Mouse (Mus musculus): ENCODE results near the gene Mxd1. TPM values are rescaled to one million over a fixed set of nuclear protein-coding genes. Genes with fewer than 3 reads are reported as not detected.

The Mxd1 gene
- polyA plus RNA-seq, 1 experiment from 2014 or later: 27.9 TPM

GRCm38 (mm10) chr6:86644775-86645400 is 24.1 kb downstream of the Mxd1 start:
- 94% methylated on average over 3 of the region's 3 CpGs for WGBS
- H3K27ac ChIP-seq: no peak overlapping the region
- no peaks in the 10 kb centered on the region for H3K4me1 ChIP-seq (replicated peaks)
- ATAC-seq: no peak
- H3K27me3 ChIP-seq: no peaks in the 10 kb centered on the region
- no peak overlapping the region for H3K9ac ChIP-seq (replicated peaks)
- peaks cover 27% of the 10 kb centered on the region for H3K36me3 ChIP-seq
- no peak overlapping the region for H3K4me2 ChIP-seq (replicated peaks)
- H3K4me3 ChIP-seq (replicated peaks): no peak overlapping the region
- no peaks in the 10 kb centered on the region for H3K9me3 ChIP-seq

- Histone ChIP-seq H3K9ac (replicated peaks) (no peak overlapping the region), H3K9me3 (no peaks in the 10 kb centered on the region), H3K4me3 (replicated peaks) (no peak overlapping the region), H3K36me3 (no peaks in the 10 kb centered on the region), H3K27ac (no peak overlapping the region), H3K4me2 (replicated peaks) (no peak overlapping the region), H3K4me1 (replicated peaks) (no peaks in the 10 kb centered on the region), H3K27me3 (no peaks in the 10 kb centered on the region)
- WGBS: 68% methylated on average over 8 of the region's 8 CpGs
- ATAC-seq: no peak
Measured at GRCm38 (mm10) chr6:86641716-86642115, 27.2 kb downstream of the Mxd1 start.

- no peaks in the 10 kb centered on the region for H3K27me3 ChIP-seq
Measured at GRCm38 (mm10) chr6:86640776-86641175, 28.2 kb downstream of the Mxd1 start.

GRCm38 (mm10) chr6:86640161-86640560 is 28.8 kb downstream of the Mxd1 start:
- Histone ChIP-seq H3K27ac (no peak overlapping the region), H3K9me3 (no peaks in the 10 kb centered on the region), H3K4me2 (replicated peaks) (no peak overlapping the region), H3K4me3 (replicated peaks) (no peak overlapping the region), H3K9ac (replicated peaks) (no peak overlapping the region), H3K4me1 (replicated peaks) (no peaks in the 10 kb centered on the region), H3K27me3 (no peaks in the 10 kb centered on the region), H3K36me3 (no peaks in the 10 kb centered on the region)
- ATAC-seq: no peak
- WGBS: 73% methylated on average over 3 of the region's 3 CpGs

More at GRCm38 (mm10) chr6:86640776-86641175, 28.2 kb downstream of the Mxd1 start:
- no peaks in the 10 kb centered on the region for H3K9me3 ChIP-seq
- no peaks in the 10 kb centered on the region for H3K4me1 ChIP-seq (replicated peaks)
- WGBS: 92% methylated on average over 8 of the region's 8 CpGs
- ATAC-seq: no peak
- no peaks in the 10 kb centered on the region for H3K36me3 ChIP-seq
- no peak overlapping the region for H3K4me3 ChIP-seq (replicated peaks)
- H3K27ac ChIP-seq: no peak overlapping the region
- H3K9ac ChIP-seq (replicated peaks): no peak overlapping the region
- no peak overlapping the region for H3K4me2 ChIP-seq (replicated peaks)

- Histone ChIP-seq H3K9ac (replicated peaks) (no peak overlapping the region), H3K4me2 (replicated peaks) (no peak overlapping the region), H3K9me3 (no peaks in the 10 kb centered on the region), H3K27me3 (no peaks in the 10 kb centered on the region), H3K36me3 (no peaks in the 10 kb centered on the region), H3K4me1 (replicated peaks) (no peaks in the 10 kb centered on the region), H3K4me3 (replicated peaks) (no peak overlapping the region), H3K27ac (no peak overlapping the region)
- WGBS: 82% methylated on average over 18 of the region's 18 CpGs
- ATAC-seq: no peak
Measured at GRCm38 (mm10) chr6:86639180-86640160, 29.5 kb downstream of the Mxd1 start.

GRCm38 (mm10) chr6:86638434-86638833 is 30.5 kb downstream of the Mxd1 start:
- WGBS: 27% methylated on average over 2 of the region's 2 CpGs
- H3K9me3 ChIP-seq: no peaks in the 10 kb centered on the region
- ATAC-seq: no peak
- no peaks in the 10 kb centered on the region for H3K27me3 ChIP-seq
- no peak overlapping the region for H3K4me2 ChIP-seq (replicated peaks)
- no peak overlapping the region for H3K4me3 ChIP-seq (replicated peaks)
- H3K4me1 ChIP-seq (replicated peaks): no peaks in the 10 kb centered on the region
- no peak overlapping the region for H3K27ac ChIP-seq
- no peak overlapping the region for H3K9ac ChIP-seq (replicated peaks)
- no peaks in the 10 kb centered on the region for H3K36me3 ChIP-seq

- ATAC-seq: no peak
- WGBS: 80% methylated on average over 2 of the region's 2 CpGs
Measured at GRCm38 (mm10) chr6:86637860-86638259, 31.1 kb downstream of the Mxd1 start.

GRCm38 (mm10) chr6:86637171-86637835 is 31.7 kb downstream of the Mxd1 start:
- no peaks in the 10 kb centered on the region for H3K4me1 ChIP-seq (replicated peaks)
- H3K27ac ChIP-seq: no peak overlapping the region
- H3K4me2 ChIP-seq (replicated peaks): no peak overlapping the region
- no peaks in the 10 kb centered on the region for H3K27me3 ChIP-seq
- 66% methylated on average over 4 of the region's 4 CpGs for WGBS
- no peak overlapping the region for H3K4me3 ChIP-seq (replicated peaks)
- ATAC-seq: no peak
- no peaks in the 10 kb centered on the region for H3K36me3 ChIP-seq
- H3K9me3 ChIP-seq: no peaks in the 10 kb centered on the region
- H3K9ac ChIP-seq (replicated peaks): no peak overlapping the region

More at GRCm38 (mm10) chr6:86637860-86638259, 31.1 kb downstream of the Mxd1 start:
- no peaks in the 10 kb centered on the region for H3K27me3 ChIP-seq
- no peaks in the 10 kb centered on the region for H3K36me3 ChIP-seq
- no peaks in the 10 kb centered on the region for H3K4me1 ChIP-seq (replicated peaks)
- H3K9me3 ChIP-seq: no peaks in the 10 kb centered on the region
- no peak overlapping the region for H3K4me2 ChIP-seq (replicated peaks)
- H3K9ac ChIP-seq (replicated peaks): no peak overlapping the region
- no peak overlapping the region for H3K4me3 ChIP-seq (replicated peaks)
- H3K27ac ChIP-seq: no peak overlapping the region

- Histone ChIP-seq H3K9ac (replicated peaks) (no peak overlapping the region), H3K9me3 (no peaks in the 10 kb centered on the region), H3K36me3 (no peaks in the 10 kb centered on the region), H3K4me2 (replicated peaks) (no peak overlapping the region), H3K27me3 (no peaks in the 10 kb centered on the region), H3K4me3 (replicated peaks) (no peak overlapping the region), H3K27ac (no peak overlapping the region), H3K4me1 (replicated peaks) (no peaks in the 10 kb centered on the region)
- no peak for ATAC-seq
- 73% methylated on average over 2 of the region's 2 CpGs for WGBS
Measured at GRCm38 (mm10) chr6:86636495-86636894, 32.5 kb downstream of the Mxd1 start.

GRCm38 (mm10) chr6:86630141-86630540 is 38.8 kb downstream of the Mxd1 start:
- no peak overlapping the region for H3K27ac ChIP-seq
- no peak overlapping the region for H3K4me3 ChIP-seq (replicated peaks)
- no peak overlapping the region for H3K9ac ChIP-seq (replicated peaks)
- ATAC-seq: no peak
- H3K36me3 ChIP-seq: no peaks in the 10 kb centered on the region
- no peak overlapping the region for H3K4me2 ChIP-seq (replicated peaks)
- 82% methylated on average over 3 of the region's 3 CpGs for WGBS
- H3K4me1 ChIP-seq (replicated peaks): no peaks in the 10 kb centered on the region
- no peaks in the 10 kb centered on the region for H3K9me3 ChIP-seq
- H3K27me3 ChIP-seq: no peaks in the 10 kb centered on the region

- Histone ChIP-seq H3K4me2 (replicated peaks) (no peak within 1 kb of the TSS), H3K36me3 (no peaks in the 10 kb centered on the region), H3K4me3 (replicated peaks) (no peak within 1 kb of the TSS), H3K4me1 (replicated peaks) (no peaks in the 10 kb centered on the region), H3K9ac (replicated peaks) (no peak within 1 kb of the TSS), H3K9me3 (no peaks in the 10 kb centered on the region), H3K27ac (no peak within 1 kb of the TSS), H3K27me3 (no peaks in the 10 kb centered on the region)
- ATAC-seq: no peak
- 48% methylated on average over 10 of the region's 10 CpGs for WGBS
Measured at GRCm38 (mm10) chr6:86627946-86628345, 41.0 kb downstream of the Mxd1 start, which contains the start of gene Asprv1. TSS of gene Asprv1 (plus strand) at chr6:86628164.

All from midbrain, embryonic 13.5 days (tissue).